Mouse (Mus musculus) heart, adult 8-10 months (tissue): ENCODE measurements around the gene Fkbp14. TPM values are rescaled to one million over a fixed set of nuclear protein-coding genes. Genes with fewer than 3 reads are reported as not detected.

ENCODE experiments used
- DNase-seq: peaks from one replicate; pipeline ENCODE4 v3.0.0; 2022; ENCODE audit warnings: low spot score
- total RNA-seq, 4 experiments: library from RNA; stranded (reverse); gene quantifications; 2 replicates each; pipeline ENCODE4 v1.2.4; 2022

Gene Fkbp14
- total RNA-seq, 4 experiments from 2014 or later, result 7.4 to 9.1 (median 8.3) TPM

- DNase-seq, result no peak
These were observed 48.6 kb downstream of the Fkbp14 start for GRCm38 (mm10) chr6:54548314-54549019.

DNA sequence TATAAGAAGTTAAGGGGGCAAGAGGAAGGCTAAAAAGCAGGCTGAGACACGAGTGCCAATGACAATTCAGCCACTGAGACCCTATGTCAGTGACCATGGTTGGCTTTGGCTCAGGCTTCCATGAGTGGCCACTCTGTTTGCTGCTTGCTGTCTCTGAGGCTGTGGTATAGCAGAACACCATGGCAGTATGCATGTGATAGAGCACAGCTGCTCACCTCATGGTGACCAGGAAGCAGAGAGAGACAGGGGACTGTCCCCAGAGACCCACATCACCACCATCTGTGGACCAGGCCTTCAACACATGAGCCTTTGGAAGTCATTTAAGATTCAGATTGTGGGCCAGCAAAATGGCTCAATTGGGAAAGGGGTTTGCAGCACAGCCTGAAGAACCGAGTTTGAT is 53.5 kb downstream of the Fkbp14 start:
- DNase-seq, result no peak

- no peak for DNase-seq
These were observed 54.3 kb downstream of the Fkbp14 start for GRCm38 (mm10) chr6:54542836-54543235.

DNA sequence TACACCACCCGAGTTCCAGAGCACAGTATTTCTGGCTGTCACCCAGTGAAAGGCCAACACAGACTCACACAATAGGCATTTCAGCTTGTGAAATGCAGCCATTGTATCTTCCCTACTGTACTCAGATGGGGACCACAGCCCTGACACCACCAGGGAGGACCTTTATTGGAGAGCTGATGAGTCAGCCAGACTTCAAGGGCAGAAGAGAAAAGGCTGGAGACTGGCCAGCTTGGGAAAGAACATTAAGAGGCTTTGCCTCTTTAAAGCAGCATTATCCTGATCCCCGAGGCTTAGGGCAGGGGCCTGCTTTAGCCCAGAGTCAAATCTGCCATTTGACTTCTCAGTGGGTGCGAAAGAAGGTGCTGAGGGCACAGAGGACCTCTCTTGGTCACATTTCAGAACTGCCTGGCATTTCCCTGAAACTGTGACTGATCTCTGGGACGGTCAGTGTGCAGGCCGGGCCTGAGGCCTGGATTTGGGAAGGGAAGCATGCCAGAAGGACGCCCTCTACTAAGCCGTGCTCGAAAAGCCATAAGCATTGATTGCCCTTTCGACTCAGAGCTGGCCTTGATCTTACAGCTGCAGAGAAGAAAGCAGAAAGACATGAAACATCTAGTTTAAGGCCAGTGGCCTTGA is 56.7 kb downstream of the Fkbp14 start:
- peak; percentile 36 for DNase-seq

- no peak for DNase-seq
These were observed 57.7 kb downstream of the Fkbp14 start for GRCm38 (mm10) chr6:54539396-54539795.

GRCm38 (mm10) chr6:54538773-54539173 is 58.3 kb downstream of the Fkbp14 start:
- DNase-seq, result no peak

GRCm38 (mm10) chr6:54537053-54537452 is 60.1 kb downstream of the Fkbp14 start:
- no peak for DNase-seq

- DNase-seq, result no peak
These were observed 61.6 kb downstream of the Fkbp14 start for GRCm38 (mm10) chr6:54535485-54535884.

DNA sequence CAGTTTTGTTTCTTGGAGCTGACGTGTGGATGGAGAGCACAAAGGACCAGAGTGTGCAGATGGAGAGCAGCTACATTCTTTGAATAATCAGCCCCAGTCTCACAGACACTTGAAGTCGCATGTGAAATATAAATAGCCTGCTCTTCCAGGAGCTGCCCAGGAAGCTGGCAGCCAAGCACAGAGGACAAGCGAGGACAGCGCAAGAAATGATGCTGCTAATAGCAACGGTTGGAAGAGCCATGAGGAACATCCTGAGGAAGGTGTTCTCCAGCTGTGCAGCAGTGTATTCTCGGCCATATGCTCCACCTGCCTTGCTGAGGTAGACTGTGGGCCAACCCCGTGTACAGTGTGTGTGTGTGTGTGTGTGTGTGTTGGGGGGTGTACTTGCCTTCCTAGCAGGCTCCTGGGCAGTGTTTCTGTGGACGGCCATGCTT is 66.0 kb downstream of the Fkbp14 start:
- no peak for DNase-seq

DNA sequence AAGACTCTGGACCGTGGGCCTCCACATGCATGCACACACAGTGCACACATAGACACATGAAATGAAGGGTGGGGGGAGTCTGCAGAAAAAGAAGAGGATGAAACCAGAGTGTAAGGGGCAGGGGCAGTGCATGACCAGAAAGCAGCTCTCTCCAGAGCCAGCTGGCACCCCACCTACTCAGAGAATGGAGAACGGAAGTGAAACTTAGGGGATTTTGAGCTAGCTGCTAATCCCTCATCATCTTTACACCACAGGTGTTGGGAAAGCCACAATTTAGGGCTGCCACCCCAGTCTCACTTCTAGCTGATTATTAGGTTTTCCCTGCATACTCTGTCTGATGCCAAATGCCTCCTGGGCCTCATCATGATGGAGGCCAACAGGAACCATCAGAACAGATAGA is 66.9 kb downstream of the Fkbp14 start:
- no peak for DNase-seq

GRCm38 (mm10) chr6:54528666-54529065 is 68.4 kb downstream of the Fkbp14 start:
- no peak for DNase-seq

Other genes starting within 250 kb of the Fkbp14 start
- gene Wipf3, start 167.7 kb downstream of the Fkbp14 start, total RNA-seq, result 10 to 100 TPM; 28.5 to 45.5 (median 37.8) TPM
- 1 to 10 TPM; 5.8 to 6.8 (median 6.4) TPM for gene Scrn1, start 30.8 kb downstream of the Fkbp14 start, total RNA-seq
- 1 to 10 TPM; 6.7 to 9.2 (median 8.3) TPM for gene Plekha8, start 2.2 kb downstream of the Fkbp14 start, total RNA-seq
- 10 to 100 TPM; 10.7 to 18.6 (median 13.4) TPM for gene Mturn, start 84.3 kb upstream of the Fkbp14 start, total RNA-seq
- 10 to 100 TPM; 18.0 to 23.9 (median 19.8) TPM for gene Znrf2, start 219.6 kb upstream of the Fkbp14 start, total RNA-seq